Mouse (Mus musculus) cerebellum, adult 18-20 months (tissue): ENCODE results near the gene Aqp11.

ENCODE experiments used
- DNase-seq, 2 experiments: peaks; one replicate each; pipeline ENCODE4 v3.0.0; 2021

Aqp11 gene

DNA sequence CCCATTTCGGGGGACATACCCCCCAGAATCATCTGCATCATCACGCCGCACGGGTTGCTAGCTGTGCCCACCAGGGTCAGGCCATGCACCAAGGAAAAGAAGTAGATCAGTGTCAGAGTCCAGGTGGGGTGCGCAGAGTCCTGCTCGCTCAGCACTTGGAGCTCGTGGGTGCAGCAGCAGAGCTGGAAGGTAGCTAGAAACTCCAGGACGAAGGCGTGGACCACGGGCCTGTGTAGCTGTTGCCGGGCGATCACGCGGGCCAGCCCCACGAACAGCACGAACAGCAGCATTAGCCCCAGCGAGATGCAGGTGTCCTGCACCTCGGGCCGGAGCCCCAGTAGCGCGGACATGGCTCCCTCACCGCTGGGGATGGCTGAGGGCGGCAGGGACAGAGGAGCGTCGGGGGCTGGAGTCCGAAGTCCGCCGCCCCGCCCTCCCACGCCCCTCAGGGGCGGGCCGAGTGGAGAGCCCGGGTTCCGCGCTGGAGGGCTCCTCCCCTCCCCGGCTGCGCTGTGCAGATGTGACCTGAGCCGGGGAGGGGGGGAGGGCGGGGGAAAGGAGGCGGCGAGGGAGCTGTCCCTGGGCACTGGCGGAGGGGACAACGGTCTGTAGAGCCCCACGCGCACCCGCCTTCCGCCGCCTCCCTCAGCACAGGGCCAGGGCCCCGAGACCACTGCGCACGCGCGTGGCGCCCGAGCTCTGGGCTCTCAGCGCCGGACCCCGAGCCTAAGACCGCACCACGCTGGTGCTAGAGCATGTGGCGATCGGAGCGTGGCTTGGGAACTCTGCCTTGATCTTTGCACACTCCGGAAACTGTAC lies at the start of gene Aqp11:
Gene Aqp11 (minus strand): TSS at position 652 of the 819 bp plus-strand sequence.
- peak; percentile 83 to 86 for DNase-seq

DNA sequence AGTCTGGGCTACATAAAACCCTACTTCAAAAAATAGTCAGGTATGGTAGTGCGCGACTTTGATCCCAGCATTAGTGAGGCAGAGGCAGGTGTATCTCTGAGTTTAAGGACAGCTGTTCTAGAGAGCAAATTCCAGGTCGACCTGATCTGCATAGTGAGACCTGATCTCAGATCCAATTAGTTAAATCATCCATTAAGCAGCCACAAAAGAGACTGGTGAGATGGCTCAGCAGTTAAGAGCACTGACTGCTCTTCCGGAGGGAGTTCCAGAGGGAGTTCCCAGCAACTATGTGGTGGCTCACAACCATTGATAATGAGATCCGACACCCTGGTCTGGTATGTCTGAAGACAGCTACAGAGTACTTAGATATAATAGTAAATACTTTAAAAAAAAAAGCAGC lies 45.4 kb upstream of the Aqp11 start:
- no peak for DNase-seq

DNA sequence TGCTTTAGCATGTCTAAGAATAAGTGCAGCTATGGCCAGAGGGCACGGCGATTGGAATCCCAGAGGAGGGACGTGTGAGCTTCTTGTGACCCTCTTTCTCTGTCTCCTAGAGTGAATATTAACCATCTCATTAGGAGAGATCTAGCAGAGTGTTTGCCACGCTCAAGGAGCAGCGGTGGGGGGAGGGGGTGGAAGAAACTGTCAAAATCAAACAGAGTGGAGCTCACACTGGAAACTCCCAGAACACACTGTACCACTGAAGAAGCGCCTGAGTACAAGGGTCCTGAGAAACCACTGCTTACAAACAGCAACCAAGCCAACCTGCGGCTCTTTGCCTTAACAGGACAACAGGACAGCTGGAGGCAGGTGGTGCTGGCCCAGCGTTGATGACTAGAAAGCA lies 43.4 kb upstream of the Aqp11 start:
- DNase-seq = no peak

DNA sequence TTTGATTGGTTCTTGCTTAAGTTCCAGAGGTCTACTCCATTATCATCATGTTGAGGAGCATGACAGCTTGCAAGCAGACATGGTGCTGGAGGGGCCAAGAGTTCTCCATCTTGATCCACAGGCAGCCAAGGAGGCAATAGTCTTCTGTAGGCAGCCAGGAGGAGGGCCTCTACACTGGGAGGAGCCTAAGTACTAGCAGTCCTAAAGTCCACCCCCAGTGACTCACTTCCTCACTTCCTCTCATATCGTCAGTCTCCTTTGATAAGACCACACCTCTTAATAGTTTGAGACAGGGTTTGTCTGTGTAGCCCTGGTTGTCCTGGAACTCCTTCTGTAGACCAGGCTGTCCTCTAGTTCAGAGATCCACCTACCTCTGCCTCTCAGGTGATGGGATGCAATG lies 42.7 kb upstream of the Aqp11 start:
- DNase-seq = no peak

DNA sequence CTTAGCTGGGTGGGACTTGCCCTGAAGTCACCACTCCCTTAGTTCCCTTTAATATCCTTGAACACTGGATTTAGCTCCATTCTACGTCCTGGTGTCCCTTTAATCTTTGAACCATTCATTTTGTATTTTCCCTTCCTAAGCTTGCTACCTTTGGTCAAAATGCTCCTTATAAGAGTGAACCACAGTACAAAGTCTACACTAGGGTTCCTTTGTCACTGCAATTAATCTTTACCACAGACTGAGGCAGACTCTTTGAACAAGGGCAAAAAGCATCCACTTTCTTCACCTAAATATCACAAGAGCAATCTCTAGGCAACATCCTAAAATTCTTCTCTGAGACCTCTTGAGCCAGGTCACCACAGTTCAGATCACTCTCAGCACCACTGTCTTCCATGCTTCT lies 42.1 kb upstream of the Aqp11 start:
- DNase-seq = no peak

DNA sequence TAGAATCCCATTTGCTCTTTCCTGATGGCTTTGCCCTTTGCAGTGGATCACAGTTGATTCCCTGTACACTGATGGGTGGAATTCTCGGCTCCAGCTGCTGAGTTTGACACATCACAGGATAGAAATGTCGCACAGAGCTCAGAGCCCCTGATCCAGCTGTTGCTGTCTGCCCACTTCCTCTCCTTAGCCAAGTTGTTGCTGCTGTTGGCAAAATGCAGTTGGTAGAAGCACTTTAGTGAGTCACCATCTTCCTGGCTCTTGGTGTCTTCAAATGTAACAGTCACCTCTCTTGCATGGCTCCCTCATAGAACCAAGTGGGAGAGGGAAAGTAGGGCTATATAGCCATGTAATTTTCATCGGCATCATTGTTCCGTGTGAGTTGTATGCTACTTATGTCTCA lies 39.1 kb upstream of the Aqp11 start:
- DNase-seq = no peak

DNA sequence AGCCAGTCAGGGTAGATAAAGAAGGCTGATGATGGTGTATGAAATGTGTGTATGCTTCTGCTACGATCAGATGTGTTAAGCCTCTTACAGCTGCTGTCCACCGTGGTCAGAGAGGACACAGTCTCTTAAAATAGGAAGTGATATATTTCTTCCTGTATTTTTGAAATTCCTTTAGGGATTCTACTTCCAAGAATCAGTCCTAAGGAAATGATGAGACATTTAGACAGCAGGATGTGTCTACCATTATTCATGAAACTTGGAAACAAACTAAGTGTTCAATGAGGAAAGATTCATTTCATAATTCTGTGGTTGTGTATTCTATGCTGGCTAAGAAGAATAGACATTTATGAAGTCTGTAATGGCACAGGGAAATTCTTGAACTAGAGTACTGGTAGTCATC lies 37.8 kb upstream of the Aqp11 start:
- no peak for DNase-seq

DNA sequence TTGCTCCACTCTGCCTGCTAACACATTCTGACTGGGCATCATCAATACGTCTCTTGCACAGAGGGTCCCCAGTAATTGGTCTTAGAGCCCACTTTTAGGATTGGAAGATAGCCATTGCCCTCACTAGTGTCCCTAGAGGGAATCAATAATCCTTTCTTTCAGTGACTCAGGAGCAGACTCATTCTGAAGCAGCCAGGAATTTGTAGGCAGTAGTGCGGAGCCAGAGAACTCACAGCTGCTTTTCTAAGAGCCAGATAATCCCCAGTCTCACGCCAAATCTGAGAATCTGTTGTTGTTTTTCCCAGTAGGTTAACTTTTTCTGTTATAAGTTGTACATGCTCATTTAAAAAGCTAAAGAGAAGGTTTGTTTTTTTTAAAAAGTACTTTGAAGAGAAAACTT lies 37.3 kb upstream of the Aqp11 start:
- DNase-seq = no peak

DNA sequence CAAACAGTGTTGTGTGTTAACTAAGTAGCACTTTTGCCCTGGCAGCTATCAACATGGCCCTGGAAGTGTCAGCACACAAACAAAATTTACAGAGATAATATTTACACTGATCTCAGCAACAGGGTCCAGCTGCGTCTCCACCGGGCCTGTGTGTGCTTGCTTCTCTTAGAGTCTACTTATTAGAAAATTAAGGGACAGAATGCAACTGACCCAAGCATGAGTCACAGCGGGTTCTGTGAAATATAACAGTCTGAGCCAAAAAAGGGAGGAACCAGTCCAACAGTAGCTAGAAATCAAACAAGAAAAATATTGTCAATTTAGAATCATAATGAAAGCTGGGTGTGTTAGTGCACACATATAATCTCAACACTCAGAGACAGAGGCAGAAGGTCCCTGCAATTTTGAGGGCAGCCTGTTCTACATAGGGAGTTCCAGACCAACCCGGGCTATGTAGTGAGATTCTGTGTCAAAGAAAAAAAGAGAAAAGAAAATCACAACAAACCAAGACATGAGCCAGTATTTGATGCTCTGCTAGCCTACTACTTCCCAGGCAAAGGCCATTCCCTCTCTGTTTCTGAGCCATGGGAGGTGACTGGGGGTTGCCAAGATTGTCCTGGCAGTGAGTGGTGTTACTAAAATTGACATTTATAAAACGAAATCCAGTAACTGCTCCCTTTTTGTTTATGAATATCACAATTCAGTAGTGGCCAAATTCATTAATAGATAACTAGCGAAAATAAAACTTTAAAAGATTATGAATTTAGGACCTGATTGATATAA lies 32.9 kb upstream of the Aqp11 start:
- DNase-seq = peak; percentile 33 to 52

DNA sequence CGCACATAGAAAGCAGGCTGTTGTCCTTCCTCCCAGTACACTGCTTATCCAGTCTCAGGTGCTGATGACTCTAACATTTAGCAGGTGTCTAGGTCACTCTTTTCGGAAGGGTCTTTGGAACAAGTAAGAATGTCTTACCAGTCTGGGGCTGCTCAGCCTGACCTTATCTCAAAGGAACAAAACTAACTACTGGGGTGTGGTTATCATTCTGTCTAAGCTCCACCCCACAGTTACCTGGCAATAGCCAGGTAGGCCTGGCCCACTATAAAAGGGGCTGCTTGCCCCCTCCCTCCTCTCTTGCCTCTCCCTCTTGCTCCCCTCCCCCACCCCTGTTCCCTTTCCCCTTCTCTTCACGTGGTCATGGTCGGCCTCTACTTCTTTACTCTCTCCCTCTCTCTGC lies 30.9 kb upstream of the Aqp11 start:
- DNase-seq = no peak

DNA sequence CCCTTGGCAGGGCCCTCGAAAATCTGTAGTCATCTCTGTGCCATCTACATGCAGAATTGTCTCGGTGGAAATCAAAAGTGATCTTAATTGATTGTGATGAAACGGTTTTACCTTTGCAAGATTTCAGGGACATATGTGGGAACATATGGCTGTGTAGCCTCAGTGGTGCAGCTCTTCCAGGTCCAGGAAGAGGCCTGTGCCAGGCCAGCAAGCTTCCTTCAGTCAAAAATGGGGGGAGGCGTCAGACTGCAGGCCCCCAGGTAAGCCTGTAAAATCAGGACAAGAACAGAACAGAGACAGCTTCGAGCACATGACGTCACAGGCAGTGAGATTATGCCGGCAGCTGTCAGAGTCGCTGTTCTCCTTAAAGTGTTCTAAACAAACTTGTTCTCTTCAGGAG lies 29.8 kb upstream of the Aqp11 start:
- DNase-seq = peak; percentile 55 to 59

DNA sequence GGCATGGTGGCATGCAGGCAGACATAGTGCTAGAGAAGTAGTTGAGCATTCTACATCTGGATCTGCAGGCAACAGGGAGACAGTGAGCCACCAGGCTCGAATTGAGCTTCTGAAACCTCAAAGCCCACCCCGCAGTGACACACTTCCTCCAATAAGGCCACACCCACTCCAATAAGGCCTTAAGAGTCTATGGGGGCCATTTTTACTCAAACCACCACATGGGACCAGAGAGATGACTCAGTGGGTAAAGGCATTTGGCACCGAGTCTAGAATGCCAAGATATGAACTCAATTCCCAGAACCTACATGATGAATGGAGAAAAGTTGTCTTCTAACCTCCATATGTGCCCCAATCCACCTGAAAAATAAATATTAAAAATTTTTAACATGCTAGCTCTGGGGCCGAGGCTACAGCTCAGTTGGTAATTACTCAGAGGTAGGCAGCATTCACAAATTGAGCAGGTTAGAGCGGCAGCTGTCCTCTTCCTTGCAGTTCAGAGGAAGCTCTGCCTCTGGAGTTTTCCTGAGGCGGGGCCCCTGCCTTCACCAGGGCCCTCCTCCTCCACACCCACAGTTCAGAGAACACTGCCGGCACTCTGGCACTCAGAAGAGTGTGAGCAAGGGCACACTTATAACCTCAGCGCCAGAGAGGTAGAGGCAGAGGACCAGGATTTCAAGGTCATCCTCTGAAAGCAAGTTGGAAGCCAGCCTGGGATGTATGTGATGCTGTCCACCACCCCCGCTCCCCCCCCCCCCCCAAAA lies 28.5 kb upstream of the Aqp11 start:
- no peak for DNase-seq

DNA sequence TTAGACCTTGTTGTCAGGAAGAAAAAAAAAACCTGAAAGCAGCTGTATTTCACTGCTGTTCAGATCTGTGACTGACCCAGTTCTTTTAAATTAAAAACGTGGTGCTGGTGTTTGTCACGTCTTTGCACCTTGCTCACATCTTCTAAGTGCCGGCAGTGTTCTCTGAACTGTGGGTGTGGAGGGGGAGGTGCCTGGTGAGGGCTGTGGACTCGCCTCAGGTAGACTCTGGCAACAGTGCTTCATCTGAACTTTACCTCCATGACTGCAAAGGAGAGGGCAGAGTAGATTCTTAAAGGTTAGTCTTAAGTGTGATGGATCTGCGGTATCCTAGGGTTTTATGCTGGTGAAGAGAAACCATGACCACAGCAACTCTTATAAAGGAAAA lies 27.9 kb upstream of the Aqp11 start:
- DNase-seq = no peak

DNA sequence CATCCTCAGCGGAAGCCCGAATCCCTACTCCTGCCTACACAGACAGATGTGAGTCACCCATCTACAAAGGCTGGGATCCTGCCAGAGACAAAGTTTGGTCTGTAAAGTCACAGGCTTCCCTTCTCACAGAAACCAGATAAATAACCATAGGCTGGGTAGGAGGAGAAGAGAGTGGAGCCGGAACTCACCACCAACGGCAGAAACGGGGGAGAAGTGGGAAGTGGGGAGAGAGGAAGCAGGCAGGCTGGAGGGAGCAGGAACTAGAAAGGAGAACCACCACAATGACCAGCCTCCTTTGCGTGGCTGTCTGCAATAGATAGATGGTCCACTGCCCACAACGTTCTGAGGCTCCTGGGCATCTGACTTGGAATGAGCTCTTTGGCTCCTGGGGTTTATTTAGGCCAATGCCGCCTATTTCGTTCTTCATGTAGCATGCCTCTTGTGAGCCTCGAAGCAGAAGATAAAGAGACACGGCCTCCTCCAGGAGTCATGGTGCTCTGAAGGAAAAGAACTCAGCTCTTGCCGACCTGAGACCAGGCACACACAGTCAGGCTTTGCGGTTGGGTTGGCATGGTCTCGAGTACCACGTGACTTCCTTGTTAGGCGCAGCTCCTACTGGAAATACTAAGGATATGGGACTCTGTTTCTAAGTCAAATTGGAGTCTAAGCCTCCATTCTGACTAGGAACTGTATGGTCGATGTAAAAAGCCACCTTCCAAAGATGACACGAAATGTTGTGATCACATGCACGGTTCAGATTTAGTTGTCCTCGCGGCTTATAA lies 27.3 kb upstream of the Aqp11 start:
- DNase-seq = no peak

DNA sequence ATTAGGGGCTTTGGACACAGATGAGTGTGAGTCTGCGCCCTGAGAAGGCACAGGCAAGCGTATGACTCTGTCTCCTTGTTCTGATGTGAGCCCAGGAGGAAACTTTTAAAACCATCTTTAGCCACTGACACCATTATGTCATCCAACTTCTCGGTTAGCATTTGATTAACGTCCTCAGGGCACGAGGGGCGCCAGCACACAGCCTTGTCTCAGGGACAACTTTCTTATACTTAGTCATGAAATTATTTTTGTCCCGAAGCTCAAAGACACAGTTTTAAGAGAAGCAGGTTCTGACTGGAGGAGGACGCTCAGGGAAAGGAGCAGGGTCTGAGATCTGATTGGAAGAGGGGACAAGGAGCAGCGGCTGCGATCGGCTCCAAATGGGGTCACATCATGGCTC lies 26.5 kb upstream of the Aqp11 start:
- DNase-seq = no peak

DNA sequence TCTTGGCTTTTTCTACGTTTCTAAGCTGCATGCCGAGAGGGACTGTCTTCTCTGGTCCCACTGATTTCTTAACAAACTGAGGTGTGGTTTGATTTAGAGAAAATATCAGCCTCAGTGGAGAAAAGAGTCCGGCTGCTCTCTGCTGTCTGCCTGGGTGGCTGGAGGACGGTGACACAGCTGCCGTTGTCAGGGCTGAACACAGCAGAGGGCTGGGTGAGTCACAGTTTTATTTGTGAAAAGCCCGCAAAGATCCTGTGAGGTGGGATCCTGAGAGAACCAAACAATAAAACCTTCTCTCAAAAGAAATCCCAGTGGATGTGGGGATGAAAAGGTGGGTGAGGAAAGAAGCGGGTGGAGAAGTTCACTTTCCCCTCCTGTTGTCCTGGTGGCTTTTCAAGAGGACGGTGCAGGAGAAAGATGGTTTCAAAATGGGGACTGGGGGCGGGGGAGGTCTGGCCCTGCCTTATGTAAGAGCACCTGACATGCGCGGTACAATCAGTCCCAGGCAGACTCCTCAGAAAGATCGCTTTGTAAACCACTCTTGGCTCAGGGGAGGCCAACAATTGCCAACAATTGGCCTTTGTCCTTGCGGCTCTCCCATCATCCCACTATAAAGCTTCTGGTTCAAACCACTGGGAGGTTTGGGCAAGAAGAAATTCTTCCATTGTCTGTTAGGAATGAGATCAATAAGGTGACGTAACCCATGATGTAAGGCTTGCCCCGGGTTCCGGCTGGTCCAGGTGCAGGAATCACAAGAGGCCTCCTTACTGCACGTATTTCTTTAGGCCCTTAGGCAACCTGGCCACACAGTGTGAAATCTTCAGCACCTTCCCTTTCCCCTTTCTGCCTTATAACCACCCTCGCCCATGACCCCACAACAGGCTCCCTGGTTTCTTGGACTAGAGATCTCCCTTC lies 19.1 kb upstream of the Aqp11 start:
- peak; percentile 30 to 36 for DNase-seq

DNA sequence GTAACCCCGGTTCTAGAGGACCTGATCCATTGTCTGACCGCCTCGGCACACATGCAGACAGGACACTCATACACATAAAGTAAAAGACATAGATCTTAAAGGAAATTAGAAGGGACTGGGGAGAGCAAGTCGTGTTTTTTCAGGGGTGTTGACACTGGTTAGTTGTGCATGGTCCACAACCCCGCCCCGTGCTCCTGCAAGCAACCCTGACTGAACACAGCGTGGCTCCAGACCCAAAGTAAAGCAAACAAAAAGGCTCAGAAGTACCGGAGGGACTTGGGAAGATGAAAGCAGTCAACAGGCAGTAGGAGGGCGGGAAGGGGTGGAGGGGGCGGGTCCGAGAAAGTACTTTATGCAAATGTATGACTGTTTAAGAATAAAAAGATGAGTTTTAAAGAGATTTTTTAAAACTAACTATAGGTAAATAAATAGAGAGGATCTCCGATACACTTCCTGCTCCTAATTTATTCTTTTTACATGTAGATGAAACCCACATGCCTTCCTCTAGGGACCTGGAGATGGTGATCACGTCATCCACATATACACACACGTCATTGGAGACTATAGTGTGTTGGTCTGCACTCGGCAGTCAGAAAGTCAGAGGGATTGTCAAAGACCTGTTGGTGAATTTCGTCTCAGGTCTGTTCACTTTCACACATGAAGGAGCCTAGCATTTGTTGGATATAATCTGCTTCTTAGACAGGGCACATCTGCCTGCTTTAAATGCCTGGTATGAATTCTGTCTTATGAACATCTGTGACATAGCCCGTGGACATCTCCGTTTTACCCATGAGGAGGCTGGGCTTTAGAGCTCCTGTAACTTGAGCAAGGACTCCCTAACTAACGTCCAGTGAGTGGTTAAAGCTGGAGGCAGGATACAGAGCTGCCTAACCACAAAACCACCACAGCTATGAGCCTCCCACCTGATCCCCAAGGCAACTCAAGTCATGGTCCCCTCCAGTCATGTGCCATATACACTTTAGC lies 11.4 kb upstream of the Aqp11 start:
- DNase-seq = no peak

DNA sequence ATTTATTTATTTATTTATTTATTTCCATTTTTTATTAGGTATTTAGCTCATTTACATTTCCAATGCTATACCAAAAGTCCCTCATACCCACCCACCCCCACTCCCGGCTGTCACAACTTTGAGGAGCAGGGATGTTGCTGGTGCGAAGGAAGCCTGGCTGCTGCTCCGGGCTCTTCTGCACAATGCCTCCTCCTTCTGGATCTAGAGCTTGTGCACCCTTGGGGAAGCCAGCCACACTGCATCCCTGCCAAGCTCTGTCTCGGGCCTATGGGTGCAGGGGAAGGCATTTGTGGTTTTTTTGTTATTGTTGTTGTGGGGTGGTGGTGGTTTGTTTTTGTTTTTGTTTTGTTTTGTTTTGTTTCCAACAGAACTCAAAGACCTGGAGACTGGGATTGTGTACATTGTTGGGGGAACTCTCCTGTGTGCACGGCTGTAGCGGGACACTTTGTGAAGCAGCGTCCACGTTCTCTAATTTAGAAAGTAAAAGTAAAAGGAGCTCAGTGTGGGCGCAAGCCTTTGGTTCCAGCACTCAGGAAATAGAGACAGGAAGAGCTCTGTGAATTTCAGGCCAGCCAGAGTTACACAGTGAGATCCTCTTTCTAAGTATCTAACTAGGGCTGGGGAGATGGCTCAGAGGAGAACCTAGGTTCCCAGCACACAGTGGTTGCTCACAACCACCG lies 10.6 kb upstream of the Aqp11 start:
- DNase-seq = no peak

DNA sequence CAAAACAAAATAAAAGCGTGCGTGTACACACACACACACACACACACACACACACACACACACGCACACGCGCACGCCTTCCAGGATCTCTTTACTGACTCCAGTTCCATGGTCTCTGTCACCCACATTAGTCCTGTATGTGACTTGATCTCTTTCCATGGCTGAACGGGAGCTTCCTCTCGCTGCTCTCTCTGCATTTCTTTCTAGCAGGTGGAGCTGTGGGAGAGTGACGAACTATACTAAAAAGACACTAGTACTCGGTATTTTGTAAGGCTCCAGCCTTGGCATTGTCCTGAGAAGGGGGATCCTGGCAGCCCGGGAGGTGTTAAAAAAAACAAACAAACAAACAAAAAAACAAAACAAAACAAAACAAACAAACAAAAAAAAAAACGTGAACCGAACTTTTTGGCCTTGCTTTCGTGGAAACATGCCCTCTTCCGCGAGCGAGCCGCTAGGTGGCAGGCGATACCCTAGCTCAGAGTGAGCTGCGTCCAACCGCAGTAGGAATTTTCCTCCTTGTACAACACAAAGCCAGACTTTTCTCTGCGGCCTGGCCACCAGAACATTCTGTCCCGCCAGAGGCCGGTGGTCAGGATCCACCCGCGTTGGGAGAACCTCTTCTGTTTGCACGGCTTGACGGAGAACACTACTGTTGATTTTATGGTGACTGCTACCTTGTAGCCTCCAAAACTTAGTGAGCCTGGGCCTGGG lies 9.9 kb upstream of the Aqp11 start:
- peak; percentile 84 to 88 for DNase-seq
